Mouse (Mus musculus) cerebellum, adult 2 months (tissue): ENCODE results near the gene Plekhg6.

Experiments
- CTCF ChIP-seq: fragments of 200-500 bp; IDR thresholded peaks from 2 replicates; pipeline ENCODE4 v1.5.1; 2011; ENCODE audit warnings: low read depth, mild to moderate bottlenecking, control low read depth, low read length, moderate library complexity, borderline replicate concordance; ENCODE audit not compliant: insufficient read depth
- POLR2A ChIP-seq: fragments of 200-500 bp; IDR thresholded peaks from 2 replicates; pipeline ENCODE4 v1.6.1; 2011; ENCODE audit warnings: low read length, control low read depth, borderline replicate concordance; ENCODE audit not compliant: insufficient read depth

- TF ChIP-seq POLR2A (no peak), CTCF (no peak)
Measured at GRCm38 (mm10) chr6:125350995-125351324, 29.6 kb downstream of the Plekhg6 start.
